Mouse (Mus musculus) midbrain, embryonic 13.5 days (tissue): ENCODE measurements around the gene Crip3. TPM values are rescaled to one million over a fixed set of nuclear protein-coding genes. Genes with fewer than 3 reads are reported as not detected.
A peak's percentile ranks its signal among the peaks of the same experiment; 100 is the strongest.

ENCODE experiments used
- ATAC-seq: fragments of 200-750 bp; cut with Nextera tagmentation; 2 replicates; pipeline ENCODE4 v1.8.0; 2017; ENCODE audit warnings: mild to moderate bottlenecking, moderate TSS enrichment, moderate library complexity
- H3K27ac ChIP-seq: fragments of 300-500 bp; sonication (generic); 2 replicates; pipeline ENCODE4 v1.5.1; 2015; ENCODE audit warnings: inconsistent platforms, mild to moderate bottlenecking, moderate library complexity
- H3K27me3 ChIP-seq: fragments of 300-500 bp; sonication (generic); 2 replicates; pipeline ENCODE4 v1.6.1; 2015; ENCODE audit warnings: mild to moderate bottlenecking, inconsistent platforms
- H3K36me3 ChIP-seq: fragments of 300-500 bp; sonication (generic); 2 replicates; pipeline ENCODE4 v1.6.1; 2015; ENCODE audit warnings: mild to moderate bottlenecking, inconsistent platforms
- H3K4me1 ChIP-seq: fragments of 300-500 bp; sonication (generic); replicated peaks from 2 replicates; pipeline ENCODE4 v1.6.1; 2015; ENCODE audit warnings: inconsistent platforms
- H3K4me2 ChIP-seq: fragments of 300-500 bp; sonication (generic); replicated peaks from 2 replicates; pipeline ENCODE4 v1.6.1; 2015; ENCODE audit warnings: moderate library complexity, mild to moderate bottlenecking, inconsistent platforms
- H3K4me3 ChIP-seq: fragments of 300-500 bp; sonication (generic); replicated peaks from 2 replicates; pipeline ENCODE4 v1.5.1; 2015; ENCODE audit warnings: mild to moderate bottlenecking, inconsistent platforms
- H3K9ac ChIP-seq: fragments of 300-500 bp; sonication (generic); replicated peaks from 2 replicates; pipeline ENCODE4 v1.6.1; 2015; ENCODE audit warnings: mild to moderate bottlenecking, inconsistent platforms
- H3K9me3 ChIP-seq: fragments of 300-500 bp; sonication (generic); 2 replicates; pipeline ENCODE4 v1.6.1; 2016; ENCODE audit warnings: mild to moderate bottlenecking, inconsistent platforms
- WGBS: fragments of 180-500 bp; shearing (Covaris S2); methylation state at CpG from one replicate; pipeline ENCODE4 v1.1.7; 2015; 5-methylcytosine and 5-hydroxymethylcytosine counted together
- polyA plus RNA-seq: library from polyadenylated mRNA; unstranded; fragments of >200 nt; fragmentation: Nextera tagmentation; extraction: Ambion mirVana; gene quantifications from 2 replicates; pipeline ENCODE4 v1.2.1, GENCODE M21; 2015

Crip3 gene
- polyA plus RNA-seq, 1 experiment from 2014 or later, result 2.1 TPM

DNA sequence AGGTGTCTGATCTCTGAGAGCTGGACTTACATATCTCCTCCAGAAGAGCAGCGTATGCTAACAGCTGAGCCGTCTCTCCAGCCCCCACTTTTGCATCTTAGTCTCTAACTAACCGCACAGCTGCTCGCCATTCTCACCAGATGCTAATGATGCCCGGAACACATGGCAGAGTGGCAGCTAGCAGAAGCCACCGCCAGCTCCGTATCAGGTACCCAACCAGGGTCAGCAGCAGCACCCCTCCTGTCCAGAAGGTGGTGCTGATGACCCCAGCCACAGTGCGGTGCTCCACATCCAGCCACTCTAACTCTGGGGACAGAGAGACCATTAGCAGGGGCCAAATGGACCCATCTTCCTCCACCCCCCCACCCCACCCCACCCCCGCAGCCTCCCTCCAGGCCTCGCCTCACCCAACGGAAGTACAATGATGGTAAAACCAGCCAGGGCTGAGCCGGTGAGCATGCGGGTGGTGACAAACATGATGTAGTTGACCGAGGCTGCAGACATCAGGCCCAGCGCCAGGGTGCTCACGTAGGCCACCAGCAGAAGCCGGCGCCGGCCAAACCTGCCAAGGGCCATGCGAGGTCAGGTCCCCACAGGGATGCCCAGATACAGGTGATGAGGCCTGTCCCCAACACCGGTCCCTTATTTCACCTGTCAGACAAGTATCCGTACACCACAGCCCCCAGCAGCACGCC, 8.1 kb downstream of the Crip3 start:
- H3K4me1 ChIP-seq, result peaks cover 15% of the 10 kb centered on the region

DNA sequence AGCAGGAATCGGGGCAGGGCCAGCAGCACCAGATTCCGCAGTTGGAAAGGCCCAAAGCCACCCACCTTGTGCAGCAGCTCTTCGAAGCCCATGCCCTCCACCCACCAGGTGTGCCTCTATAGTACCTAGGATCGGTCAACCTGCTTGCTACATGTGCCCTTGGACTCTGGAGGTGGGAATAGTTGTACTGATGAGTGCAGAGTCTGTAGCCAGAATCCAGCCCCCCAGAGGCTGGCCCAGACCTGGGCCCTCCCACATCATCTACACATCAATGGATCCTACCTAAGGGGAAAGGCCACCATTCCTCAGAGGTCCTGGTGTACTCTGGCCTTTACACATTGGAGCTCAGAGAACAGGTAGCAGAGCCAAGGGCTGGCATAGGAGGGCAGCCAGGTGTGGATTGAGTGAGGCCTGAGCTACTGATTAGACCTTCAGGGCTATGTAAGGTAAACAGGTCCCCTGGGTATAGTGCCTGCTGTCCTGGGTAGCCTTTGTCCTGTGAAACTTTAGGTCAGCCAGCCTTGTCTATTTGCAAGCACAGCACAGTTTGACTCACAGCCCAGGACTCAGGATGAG, 9.7 kb downstream of the Crip3 start, which contains the start of gene Slc22a7:
Slc22a7 (minus strand) TSS at position 160 of the 576 bp plus-strand sequence.
- ATAC-seq, result no peak
- no peaks in the 10 kb centered on the region for H3K36me3 ChIP-seq
- H3K9me3 ChIP-seq, result no peaks in the 10 kb centered on the region
- no peak within 1 kb of the TSS for H3K9ac ChIP-seq
- WGBS, result 80% methylated on average over 4 of the region's 4 CpGs
- no peak within 1 kb of the TSS for H3K4me2 ChIP-seq
- H3K4me1 ChIP-seq, result peaks cover 26% of the 10 kb centered on the region
- H3K27me3 ChIP-seq, result peaks cover 26% of the 10 kb centered on the region
- no peak within 1 kb of the TSS for H3K27ac ChIP-seq
- no peak within 1 kb of the TSS for H3K4me3 ChIP-seq

More for the DNA sequence above, 8.1 kb downstream of the Crip3 start:
- H3K4me3 ChIP-seq, result no peak overlapping the region
- peak; percentile 81 for ATAC-seq
- no peak overlapping the region for H3K27ac ChIP-seq
- 31% methylated on average over 23 of the region's 23 CpGs for WGBS
- H3K4me2 ChIP-seq, result no peak overlapping the region
- no peaks in the 10 kb centered on the region for H3K36me3 ChIP-seq
- no peak overlapping the region; the same call in 1 of the 2 replicates for H3K9ac ChIP-seq
- H3K27me3 ChIP-seq, result peaks cover 12% of the 10 kb centered on the region; the same call in 1 of the 2 replicates
- H3K9me3 ChIP-seq, result no peaks in the 10 kb centered on the region

DNA sequence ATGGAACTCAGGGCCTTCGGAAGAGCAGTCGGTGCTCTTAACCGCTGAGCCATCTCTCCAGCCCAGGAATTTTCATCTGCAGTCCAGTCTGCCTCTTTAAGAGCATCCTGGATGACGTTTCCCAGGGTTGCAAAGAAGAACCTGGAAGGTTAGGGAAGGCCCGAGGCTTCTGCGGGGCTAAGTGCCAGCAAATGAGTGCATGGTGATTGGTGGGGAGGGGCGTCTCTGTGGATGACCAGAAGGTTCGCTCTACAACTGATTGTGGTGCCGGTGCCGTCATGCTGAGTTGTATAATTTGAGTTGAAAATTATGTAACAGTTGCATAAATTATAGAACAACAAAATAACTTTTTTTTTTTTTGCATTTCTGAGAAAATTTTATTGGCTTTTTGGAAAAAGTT, 10.4 kb downstream of the Crip3 start:
- Histone ChIP-seq H3K27ac (no peak overlapping the region), H3K27me3 (peaks cover 29% of the 10 kb centered on the region), H3K9ac (no peak overlapping the region), H3K4me3 (no peak overlapping the region), H3K9me3 (no peaks in the 10 kb centered on the region), H3K36me3 (0 out of 2 replicates have a peak, but pooled peaks cover 5% of the 10 kb centered on the region), H3K4me2 (no peak overlapping the region), H3K4me1 (peaks cover 20% of the 10 kb centered on the region)
- WGBS, result 94% methylated on average over 10 of the region's 10 CpGs
- no peak for ATAC-seq

DNA sequence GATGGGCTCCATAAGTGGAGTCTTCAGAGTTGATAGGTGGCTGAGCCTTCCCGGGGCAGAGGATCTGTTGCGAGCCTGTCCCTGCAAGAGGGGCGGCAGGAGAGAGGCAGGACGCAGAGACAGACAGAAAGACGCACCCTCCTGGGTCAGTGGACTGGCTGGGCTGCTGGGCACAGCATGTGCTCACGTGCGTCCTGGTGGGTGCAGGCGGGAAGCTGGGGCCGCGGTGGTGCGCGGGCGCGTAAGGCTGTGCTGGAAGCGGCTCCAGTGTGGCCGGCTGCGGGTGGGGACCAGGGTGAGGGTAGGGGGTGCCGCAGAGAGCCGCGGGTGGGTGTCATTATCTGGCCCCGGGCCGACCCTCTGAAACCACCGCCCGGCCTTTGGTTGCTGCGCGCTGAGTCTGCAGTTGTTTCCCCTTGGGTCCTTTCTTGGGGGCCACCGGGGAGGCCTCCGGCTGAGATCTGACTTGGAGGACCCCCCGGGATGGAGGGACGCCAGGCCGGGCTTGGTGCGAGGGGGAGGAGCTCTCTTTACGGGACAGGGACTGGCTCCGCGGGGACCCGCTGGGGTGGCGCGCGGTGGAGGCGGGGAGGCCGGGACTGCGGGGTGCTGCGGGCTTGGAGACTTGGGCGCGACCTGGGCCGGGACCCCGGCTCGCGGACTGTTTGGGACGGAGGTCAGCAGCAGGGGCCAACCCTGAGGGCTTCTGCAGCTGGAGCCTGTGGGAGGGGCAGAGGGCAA, 16.3 kb downstream of the Crip3 start:
- Histone ChIP-seq H3K36me3 (peaks cover 19% of the 10 kb centered on the region), H3K27ac (no peak overlapping the region), H3K4me1 (peaks cover 19% of the 10 kb centered on the region), H3K9ac (0 out of 2 replicates have a peak overlapping the region, but pooled peaks have one; percentile 36), H3K27me3 (peaks cover 54% of the 10 kb centered on the region), H3K4me3 (no peak overlapping the region; the same call in 1 of the 2 replicates), H3K4me2 (peak overlapping the region; percentile 38), H3K9me3 (no peaks in the 10 kb centered on the region)
- 2% methylated on average over 49 of the region's 50 CpGs for WGBS
- no peak for ATAC-seq

DNA sequence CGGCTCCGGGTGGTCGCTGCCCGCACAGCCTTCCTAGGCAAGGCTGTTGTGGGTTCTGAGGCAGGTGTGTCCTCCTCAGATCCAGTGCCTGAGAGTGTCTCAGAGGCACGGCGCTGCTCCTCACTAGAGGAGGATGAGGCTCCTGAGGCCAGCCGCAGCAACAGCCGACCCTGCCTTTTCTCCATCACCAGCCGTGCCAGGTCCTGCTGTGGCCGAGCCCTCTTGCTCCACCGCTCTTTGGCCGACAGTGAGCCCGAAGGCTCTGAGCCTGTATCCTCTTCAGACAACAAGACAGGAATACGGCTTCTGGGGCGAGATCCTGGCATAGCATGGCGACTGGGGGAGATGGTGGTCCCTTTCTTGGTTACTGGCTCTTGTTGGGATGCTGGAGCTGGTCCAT, 17.5 kb downstream of the Crip3 start:
- Histone ChIP-seq H3K4me1 (peaks cover 19% of the 10 kb centered on the region), H3K36me3 (peaks cover 19% of the 10 kb centered on the region), H3K9ac (no peak overlapping the region), H3K4me3 (no peak overlapping the region), H3K27ac (no peak overlapping the region), H3K9me3 (no peaks in the 10 kb centered on the region), H3K27me3 (peaks cover 54% of the 10 kb centered on the region), H3K4me2 (no peak overlapping the region)
- ATAC-seq, result no peak
- WGBS, result 87% methylated on average over 16 of the region's 16 CpGs

DNA sequence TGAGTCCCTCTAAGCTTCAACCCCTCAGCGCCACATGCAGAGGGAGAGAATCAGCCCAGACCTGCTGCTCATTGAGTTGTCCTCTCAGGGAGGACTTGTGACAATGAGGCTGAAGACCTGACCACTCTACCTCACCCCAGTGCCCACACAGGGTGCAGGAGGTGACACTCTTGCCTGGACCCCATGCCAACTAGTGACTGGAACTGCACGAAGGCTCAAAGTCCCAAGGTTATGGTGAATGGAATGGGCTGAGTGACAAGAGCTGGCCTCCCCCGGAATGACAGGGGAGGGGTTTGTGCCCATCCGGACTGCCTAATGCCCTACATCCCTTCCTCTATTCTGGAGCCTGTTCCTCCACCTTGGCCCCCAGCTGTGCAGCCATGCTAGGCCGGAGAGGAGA, 24.0 kb downstream of the Crip3 start:
- WGBS, result 42% methylated on average over 5 of the region's 5 CpGs
- Histone ChIP-seq H3K36me3 (peaks cover 4% of the 10 kb centered on the region), H3K9me3 (no peaks in the 10 kb centered on the region), H3K4me3 (no peak overlapping the region), H3K4me1 (peaks cover 41% of the 10 kb centered on the region), H3K27me3 (peaks cover 17% of the 10 kb centered on the region), H3K4me2 (peak overlapping the region; percentile 60; the same call in 1 of the 2 replicates), H3K27ac (no peak overlapping the region; the same call in 1 of the 2 replicates), H3K9ac (no peak overlapping the region)
- no peak for ATAC-seq

DNA sequence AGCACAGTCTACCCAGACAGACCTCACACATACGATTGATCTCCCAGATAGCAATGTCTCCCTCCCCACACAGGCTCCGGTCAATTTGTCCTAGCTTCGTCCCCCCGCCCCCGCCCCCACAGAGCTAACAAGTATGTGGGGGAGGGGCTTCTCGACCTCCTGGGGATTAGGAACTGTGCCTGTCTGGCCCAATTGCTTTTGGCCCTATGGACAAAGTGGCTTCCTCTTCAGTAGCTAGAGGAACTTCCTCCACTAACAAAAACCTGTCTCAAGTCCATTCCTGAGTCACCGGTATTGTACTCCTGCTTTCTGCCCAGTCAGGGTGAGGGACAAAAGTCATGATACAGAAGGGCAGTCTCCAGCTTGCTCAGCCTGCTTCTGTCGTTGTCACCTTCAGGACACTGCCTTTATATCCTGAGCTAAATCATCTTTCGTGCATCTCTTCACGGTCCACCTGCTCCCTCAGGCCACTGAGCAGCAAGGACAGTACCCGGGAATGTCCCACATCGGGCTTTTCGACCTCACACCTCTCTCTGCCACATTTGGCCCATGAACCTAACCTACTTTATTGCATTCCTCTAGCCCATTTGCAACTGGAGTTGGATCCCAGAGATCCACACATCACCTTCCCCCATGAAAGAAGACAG, 24.7 kb downstream of the Crip3 start:
- Histone ChIP-seq H3K27me3 (peaks cover 21% of the 10 kb centered on the region), H3K4me2 (peak overlapping the region; percentile 60), H3K36me3 (0 out of 2 replicates have a peak, but pooled peaks cover 6% of the 10 kb centered on the region), H3K27ac (peak overlapping the region; percentile 66), H3K9ac (peak overlapping the region; percentile 61), H3K9me3 (no peaks in the 10 kb centered on the region), H3K4me1 (peaks cover 41% of the 10 kb centered on the region), H3K4me3 (peak overlapping the region; percentile 33; the same call in 1 of the 2 replicates)
- ATAC-seq, result 0 out of 2 replicates have a peak, but pooled peaks have one; percentile 0
- WGBS, result 6% methylated on average over 13 of the region's 13 CpGs

DNA sequence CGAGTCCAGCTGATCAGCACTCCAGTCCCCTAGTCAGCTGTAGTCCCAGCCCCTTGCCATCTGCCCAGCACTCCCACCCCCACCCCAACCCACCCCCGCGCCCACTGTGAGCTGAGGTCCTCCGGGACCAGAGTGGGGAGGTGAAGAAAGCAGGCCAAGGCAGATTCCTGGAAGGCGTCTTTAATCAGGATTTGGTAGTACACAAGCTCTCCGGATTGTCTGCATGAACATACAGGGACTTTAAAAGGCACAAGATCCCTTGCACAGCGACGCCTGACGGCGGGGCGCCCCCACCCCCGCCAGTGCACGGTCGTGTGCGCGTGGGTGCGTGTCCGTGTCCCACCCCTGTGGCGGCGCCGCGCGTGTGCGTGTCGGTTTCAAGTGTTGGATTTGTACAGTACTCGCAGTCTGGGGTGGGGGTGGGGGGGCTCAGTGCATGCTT, 25.3 kb downstream of the Crip3 start:
- ATAC-seq, result peak; percentile 44
- peaks cover 21% of the 10 kb centered on the region for H3K27me3 ChIP-seq
- peak overlapping the region; percentile 60 for H3K4me2 ChIP-seq
- H3K27ac ChIP-seq, result peak overlapping the region; percentile 66
- peak overlapping the region; percentile 61 for H3K9ac ChIP-seq
- no peaks in the 10 kb centered on the region for H3K9me3 ChIP-seq
- 0 out of 2 replicates have a peak, but pooled peaks cover 9% of the 10 kb centered on the region for H3K36me3 ChIP-seq
- WGBS, result under 1% methylated on average over 26 of the region's 26 CpGs
- H3K4me3 ChIP-seq, result peak overlapping the region; percentile 33
- H3K4me1 ChIP-seq, result peaks cover 41% of the 10 kb centered on the region

DNA sequence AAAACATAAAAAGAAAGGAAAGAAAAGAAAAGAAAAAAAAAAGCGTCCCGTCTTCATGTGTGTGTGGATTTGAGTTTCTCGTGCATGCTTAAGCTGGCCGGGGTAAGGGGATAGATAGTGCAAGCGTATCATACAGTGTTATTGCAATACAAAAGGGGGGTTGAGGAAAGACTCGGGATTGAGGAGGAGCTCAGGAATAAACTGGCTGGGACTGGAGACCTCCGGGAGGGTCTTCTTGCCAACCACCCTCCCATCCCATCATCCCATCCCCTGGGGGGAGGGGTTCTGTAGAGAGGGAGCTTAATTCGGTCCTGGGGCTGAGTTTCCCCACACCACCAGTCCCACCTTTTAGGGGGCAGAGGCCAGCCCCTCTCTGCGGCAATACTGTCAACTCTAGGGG, 25.8 kb downstream of the Crip3 start:
- Histone ChIP-seq H3K4me3 (peak overlapping the region; percentile 33), H3K27me3 (peaks cover 24% of the 10 kb centered on the region), H3K9me3 (no peaks in the 10 kb centered on the region), H3K9ac (peak overlapping the region; percentile 61), H3K4me1 (peaks cover 41% of the 10 kb centered on the region), H3K4me2 (peak overlapping the region; percentile 60), H3K36me3 (peaks cover 12% of the 10 kb centered on the region), H3K27ac (peak overlapping the region; percentile 66)
- 1% methylated on average over 9 of the region's 9 CpGs for WGBS
- peak; percentile 31 for ATAC-seq

DNA sequence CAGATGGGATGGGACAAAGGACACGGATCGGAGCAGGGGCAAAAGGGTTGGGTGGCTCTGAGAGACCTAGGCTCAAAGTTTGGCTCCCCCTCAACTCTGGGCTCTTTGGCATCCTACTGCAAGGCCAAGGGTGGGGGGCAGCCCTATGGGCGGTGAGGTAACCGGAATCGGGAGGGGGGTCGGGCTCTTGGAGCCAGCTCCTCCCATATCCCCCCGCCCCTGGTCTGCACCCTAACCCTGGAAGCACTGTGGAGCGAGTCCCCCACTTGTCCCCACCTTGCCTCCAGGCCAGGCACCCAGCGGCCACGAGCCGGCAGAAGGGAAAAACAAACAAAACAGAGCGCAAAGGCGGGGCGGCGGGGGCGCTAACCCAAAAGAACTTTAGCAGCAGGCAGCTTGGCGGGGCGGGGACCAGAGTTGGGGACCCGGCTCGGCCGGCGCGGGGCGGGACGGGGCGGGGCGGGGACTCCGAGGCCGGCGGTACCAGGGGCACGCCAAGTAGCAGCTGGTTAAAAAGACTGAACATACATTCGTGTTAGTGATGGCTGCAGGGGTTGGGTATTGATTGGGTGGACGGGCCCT, 26.5 kb downstream of the Crip3 start:
- Histone ChIP-seq H3K27me3 (peaks cover 30% of the 10 kb centered on the region), H3K4me1 (peaks cover 41% of the 10 kb centered on the region)

DNA sequence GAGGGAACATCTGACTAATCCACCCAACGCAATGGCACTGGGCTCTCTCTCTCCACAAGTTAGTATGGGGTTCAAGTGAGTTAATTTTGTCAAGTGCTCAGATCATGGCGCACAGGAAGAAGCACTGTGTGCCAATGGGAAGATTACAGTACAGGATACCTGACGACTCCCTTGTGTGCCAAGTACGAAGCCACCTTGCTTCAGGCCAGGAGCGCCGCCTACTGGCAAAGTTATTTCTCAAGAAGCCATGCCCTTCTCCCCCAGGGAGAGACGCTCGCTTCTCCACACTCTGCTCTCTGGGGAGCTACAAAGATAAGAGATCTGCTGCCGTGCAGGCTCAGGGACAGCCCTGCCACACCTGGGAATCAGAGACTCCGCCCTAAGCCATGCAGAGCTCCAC, 29.1 kb downstream of the Crip3 start:
- no peak for ATAC-seq
- H3K27me3 ChIP-seq, result peaks cover 52% of the 10 kb centered on the region

More for the DNA sequence above, 26.5 kb downstream of the Crip3 start:
- peak overlapping the region; percentile 60 for H3K4me2 ChIP-seq
- H3K27ac ChIP-seq, result no peak overlapping the region
- H3K4me3 ChIP-seq, result peak overlapping the region; percentile 33
- no peaks in the 10 kb centered on the region for H3K9me3 ChIP-seq
- peak; percentile 44 for ATAC-seq
- peak overlapping the region; percentile 61 for H3K9ac ChIP-seq
- 3% methylated on average over 33 of the region's 33 CpGs for WGBS
- peaks cover 18% of the 10 kb centered on the region for H3K36me3 ChIP-seq

More for the DNA sequence above, 29.1 kb downstream of the Crip3 start:
- Histone ChIP-seq H3K27ac (no peak overlapping the region), H3K4me3 (no peak overlapping the region), H3K9me3 (no peaks in the 10 kb centered on the region), H3K9ac (no peak overlapping the region), H3K36me3 (peaks cover 30% of the 10 kb centered on the region), H3K4me1 (peaks cover 48% of the 10 kb centered on the region), H3K4me2 (no peak overlapping the region)
- 15% methylated on average over 10 of the region's 10 CpGs for WGBS
